Mouse (Mus musculus) megakaryocyte-erythroid progenitor cell, adult 5-6 weeks (primary cell): ENCODE data around the gene Notch1. TPM values are rescaled to one million over a fixed set of nuclear protein-coding genes. Genes with fewer than 3 reads are reported as not detected.
A peak's percentile ranks its signal among the peaks of the same experiment; 100 is the strongest.

Source experiments
- ATAC-seq: replicated peaks from 2 replicates; pipeline ENCODE4 v1.8.0; 2016; ENCODE audit warnings: mild to moderate bottlenecking, inconsistent platforms; ENCODE audit not compliant: severe bottlenecking, poor library complexity, low FRiP score, low TSS enrichment
- total RNA-seq, 2 experiments: library from RNA; stranded (forward) in 1 of 2; stranded (reverse) in 1 of 2; fragments of 200-1000, 215-1000 nt in 1 of 2; fragments of >200 nt in 1 of 2; fragmentation: Nextera tagmentation in 1 of 2; gene quantifications; 2 replicates each; pipeline ENCODE4 v1.2.3; 2014 to 2017

The Notch1 gene
- total RNA-seq, 2 experiments from 2014 or later, result 0.56 to 2.6 TPM

DNA sequence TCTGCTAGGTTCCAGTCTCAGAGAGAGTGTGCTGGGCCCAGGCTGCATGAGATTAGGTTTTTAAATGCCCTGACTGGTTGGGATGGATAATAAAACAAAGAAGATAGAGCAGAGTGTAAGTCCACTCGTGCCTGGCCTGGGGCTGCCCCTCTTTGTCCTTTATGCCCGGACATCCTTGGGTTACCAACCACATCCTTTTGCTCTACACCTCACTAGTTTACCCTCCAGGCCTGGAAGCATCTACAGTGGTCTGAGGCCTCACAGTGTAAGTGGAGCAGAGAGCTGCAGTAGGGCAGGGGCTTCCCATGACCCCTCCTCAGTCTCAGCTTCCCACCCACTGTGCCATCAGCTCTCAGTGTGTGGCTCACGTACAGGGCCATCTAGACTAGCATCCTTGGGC lies 17.7 kb upstream of the Notch1 start:
- ATAC-seq, result no peak

DNA sequence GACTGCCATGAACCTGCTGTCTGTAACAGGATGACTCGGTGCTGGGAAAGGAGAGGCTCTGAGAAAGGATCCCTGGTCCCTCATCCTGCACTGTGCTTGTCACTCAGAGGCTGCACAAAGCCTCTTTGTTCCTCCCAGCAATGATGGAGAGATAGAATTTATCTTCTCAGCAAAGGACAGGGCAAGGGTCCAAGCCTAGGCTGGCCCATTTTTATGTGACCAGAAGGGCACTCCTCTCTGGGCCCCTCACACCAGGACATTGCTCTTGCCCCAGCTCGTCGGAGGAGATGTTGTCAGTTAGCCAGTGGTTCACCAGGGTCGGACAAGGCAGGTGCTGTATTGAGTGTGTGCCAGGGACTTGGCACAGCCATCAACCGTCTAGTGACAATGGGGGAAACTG lies 16.8 kb upstream of the Notch1 start:
- ATAC-seq, result no peak

DNA sequence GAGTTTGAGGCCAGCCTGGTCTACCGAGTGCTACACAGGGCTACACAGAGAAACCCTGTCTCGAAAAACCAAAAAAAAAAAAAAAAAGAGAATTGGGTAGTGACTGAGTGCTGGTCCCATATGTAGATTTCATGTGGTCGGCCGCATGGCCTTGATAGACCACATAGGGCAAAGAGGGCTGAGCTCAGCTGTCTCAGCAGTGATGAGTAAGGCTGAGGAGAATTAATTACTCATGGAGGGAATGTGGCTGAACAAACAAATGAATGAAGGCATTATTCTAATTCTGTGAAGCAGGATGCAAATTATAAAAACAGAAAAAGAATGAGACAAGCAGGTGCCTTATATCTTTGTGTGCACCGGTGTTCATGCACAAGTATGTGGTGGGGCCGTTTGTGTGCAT lies 15.4 kb upstream of the Notch1 start:
- no peak for ATAC-seq

DNA sequence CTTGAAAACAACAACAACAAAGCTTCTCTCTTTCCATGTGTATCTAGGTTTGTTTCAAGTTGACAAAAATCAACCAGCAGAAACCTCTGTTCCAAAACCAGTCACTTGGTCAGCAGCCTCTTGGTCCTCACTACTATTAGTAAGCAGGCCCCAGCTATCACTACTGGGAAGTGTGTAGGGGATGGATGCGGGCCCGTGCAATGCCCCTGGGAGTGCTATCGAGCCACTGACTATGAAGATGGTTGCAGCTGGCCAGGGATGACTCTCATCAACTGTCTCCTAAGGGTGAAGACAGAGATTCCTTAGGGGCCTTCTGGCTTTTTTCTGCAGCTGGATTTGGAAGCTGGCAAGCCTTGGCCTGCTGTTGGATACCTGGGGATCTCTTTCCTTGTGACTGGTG lies 13.4 kb upstream of the Notch1 start:
- no peak for ATAC-seq

DNA sequence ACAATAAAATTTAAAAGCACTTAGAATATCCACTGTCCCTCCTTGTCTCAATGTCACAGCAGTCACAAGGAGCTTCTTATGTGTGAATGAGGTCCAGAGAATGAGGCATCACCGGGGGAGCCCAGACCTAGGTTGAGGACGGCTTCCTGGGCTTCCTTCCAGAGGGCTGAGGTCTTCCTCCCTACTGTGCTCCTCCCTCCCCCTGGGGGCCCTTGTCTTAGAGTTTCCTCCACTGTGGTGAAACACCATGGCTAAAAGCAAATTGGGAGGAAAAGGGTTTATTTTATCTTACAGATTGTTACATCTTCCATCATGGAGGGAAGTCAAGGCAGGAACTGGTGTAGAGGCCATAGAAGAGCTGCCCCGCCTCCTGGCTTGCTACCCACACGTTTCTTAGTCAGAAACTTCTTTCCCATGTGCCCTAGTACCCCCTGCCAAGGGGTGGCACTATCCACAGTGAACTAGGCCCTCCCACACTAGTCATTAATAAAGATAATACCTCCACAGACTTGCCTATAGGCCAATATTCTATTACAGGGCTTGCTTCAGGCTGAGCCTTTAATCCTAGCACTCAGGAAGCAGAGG lies 12.8 kb upstream of the Notch1 start:
- no peak for ATAC-seq

DNA sequence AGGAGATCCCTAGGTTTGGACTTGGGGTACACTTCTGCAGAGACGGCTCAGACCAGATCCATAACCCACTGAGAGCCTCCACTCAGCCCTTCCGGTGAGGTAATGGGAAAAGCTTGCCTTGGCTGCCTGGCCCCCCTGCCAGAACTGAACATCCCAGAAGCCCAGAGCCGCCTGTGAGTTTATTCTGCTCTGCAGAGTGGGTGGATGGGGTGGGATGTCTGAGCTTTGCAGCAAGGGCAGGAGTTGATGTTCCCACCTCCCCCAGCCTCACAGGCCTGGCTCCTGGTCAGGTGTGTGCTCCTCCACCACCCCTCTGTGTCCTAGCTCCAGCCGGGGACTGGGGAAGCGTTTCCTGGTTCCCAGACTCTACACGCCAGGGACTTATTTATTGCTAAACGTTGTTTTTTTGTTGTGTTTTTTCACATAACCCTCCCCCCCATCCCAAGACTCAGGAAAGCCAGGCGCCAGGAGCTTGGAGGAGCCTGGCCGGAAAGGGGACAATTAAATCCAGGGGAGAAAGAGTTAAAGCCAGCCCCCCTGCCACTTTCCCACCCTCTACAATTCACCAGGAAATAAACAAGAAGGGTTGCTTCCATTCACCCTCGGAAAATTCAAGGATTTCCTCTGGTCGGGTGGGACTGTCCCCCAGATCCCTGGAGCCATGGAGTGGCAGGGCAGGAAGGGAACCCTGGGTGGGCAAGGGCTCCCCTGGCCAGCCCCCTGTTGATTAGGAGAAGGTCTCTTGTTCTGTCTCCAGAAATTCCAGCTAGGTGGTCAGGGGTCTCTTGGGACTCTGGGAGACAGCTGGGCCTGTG lies 10.2 kb upstream of the Notch1 start:
- no peak for ATAC-seq

DNA sequence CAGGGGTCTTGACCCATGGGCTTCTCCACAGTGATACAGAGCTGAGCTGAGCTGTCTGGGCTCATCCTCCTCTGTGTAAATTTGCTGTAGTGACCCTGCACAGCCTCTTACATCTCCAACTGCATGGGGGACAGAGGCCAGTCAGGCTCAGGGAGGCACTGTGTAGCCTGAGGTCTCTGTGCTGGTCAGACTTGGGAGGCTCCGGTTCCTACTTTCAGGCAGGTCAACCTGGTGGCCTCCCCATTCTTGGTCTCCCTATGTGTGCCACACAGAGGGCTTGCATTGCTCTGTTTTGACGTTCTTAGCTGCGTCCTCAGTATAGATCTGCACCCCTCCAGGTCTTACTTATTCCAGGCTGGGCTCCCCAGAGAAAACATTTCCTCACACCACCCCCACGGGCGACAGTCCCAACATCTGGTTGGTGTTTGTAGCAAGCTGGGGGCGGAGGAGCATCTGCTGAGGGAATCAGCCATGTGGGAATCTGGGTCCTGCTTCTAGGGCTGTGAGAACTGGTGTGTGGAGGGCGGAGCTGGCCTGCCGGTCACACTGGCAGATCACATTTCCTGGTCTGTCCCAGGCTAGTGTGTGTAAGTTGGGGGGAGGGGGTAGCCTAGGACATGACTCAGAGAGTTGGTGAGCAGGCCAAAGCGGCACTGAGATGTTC lies 9.0 kb upstream of the Notch1 start:
- ATAC-seq, result no peak

DNA sequence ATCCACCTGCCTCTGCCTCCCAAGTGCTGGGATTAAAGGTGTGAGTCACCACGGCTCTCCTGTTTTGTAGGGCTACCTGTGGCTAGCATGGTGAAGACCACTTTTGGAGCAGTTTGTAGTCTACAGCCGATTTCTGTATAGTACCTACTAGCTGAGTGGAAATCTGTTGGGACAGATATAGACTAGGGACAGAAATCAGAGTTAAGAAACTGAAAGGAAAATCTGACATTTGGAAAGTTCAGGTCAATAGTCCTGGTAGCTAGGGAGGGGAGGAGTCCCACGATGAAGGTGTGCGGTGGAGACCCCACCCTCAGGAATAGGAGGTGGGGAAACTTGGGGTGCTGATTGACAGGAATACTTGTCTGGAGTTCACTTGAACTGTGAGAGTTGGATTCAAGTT lies 5.9 kb upstream of the Notch1 start:
- no peak for ATAC-seq

DNA sequence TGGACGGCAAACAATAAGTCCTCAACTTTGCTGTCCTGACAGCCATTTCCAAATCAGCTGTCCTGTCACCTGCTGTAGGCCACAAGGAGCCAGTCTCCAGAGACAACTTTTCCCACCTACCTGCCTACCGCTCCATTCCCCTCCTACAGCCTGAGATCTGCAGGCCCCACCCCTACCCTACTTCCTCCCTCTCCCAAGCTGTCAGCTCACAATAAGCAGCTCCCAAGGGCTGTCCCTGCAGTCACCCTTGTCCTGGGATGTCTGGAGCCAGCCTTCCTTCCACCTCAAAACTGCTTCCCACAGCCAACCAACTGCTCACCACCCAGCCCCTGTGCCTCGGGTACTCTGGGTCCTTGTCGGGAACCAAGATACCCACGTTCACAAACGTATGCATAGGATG lies 3.3 kb upstream of the Notch1 start:
- ATAC-seq, result no peak

DNA sequence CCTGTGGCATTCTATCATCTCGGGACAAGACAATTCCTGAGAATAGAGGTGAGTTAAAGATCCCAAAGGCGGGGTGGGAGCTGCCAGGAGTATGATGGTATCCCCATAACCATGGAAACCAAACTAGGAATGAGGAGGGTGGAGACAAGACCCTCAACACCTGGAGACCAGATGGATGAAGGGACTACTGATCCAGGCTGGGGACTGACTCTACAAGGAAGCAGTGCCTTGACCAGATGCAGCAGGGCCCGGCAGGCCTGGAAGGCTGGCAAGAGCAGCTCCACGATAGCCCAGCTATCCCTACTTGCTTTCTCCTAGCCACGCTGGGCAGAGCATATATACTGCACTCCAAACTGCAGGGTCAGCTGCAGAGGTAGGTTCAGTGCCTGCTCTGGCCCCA lies 524 bp upstream of the Notch1 start:
- no peak for ATAC-seq

DNA sequence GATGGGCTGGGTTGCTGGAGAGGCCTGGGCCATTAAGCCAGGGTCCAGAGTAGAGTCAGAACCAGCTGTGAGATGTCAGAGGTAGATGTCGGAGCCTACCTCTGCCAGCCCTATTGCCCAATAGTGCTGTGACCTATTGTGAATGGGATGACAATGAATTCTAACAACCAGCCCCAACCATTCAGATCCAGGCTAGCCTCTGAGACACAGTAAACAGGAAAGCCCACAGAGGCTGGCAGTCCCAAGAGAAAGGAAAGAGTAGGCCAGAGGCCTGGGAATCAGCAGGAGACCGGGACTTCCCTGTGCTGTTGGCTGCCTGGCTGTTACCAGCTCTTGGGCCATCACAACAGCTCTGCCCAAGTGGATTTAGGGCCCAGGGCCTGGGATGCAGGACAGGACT lies 1.1 kb downstream of the Notch1 start:
- ATAC-seq, result no peak

DNA sequence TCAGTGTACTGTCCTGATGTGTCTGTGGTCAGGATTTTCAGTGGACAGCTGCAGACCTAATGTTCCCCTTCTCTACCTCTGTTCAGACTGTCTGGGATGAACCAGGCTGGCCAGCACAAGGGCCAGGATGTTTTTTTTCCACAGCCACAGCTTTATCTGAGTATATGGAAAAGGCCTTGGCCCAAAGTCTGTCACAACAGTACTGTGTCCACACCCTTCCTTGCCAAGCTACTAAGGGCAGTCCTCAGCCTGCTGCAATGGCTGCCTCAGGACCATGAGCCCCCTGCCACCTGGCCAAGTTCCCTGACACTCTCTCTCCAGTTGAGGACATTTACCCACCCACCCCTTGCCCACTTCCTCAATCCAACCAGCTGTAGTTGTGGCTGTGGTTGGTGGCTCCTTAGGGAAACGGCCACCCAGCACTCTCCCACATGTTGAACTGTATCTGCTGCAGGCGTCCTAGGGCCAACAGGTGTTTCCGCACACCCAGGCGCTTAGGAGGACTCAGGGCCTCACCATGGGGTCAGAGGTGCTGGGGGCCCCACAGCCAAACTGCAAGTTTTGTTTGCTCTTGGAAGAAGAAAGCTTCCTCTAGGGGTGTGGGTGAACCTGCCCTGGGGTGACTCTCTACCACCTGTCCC lies 3.2 kb downstream of the Notch1 start:
- no peak for ATAC-seq

DNA sequence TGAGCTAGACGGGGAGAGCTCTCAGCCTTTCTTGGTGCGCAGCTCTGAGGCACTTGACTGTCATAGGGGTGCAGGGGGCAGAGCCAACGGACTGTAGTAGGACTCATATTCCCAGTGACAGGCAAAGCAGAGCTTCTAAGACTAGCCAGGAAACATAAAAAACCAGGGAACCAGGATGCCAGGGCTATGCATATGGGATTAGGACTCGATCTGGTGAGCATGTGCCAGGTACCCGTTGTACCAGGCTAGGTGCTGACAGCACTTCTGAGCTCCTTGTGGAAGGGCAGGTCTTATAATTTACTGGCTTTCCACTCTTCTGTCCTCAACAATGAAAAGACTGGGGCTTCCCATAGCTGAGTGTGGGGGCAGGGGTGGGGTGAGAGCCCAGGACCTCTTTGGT lies 7.8 kb downstream of the Notch1 start:
- no peak for ATAC-seq

DNA sequence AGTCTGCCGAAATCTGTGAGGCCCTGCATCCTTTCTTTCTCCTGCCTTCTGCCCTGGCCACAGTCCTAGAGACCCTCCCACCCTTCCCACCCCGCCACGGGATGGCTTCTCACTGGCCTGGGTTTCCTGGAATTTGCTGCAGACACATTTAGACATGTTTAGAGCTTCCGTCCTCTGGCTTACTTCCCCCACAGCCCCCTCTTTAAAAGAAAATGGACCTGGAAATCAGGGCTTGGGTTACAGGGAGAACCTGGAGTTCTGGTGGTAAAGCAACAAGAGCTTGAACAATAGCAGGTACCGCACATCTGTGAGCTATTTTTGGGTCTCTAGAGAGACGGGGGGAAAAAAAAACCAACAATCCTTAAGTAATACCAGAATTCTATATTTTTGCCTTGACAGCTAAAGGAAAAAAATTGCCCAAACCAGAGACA lies 8.5 kb downstream of the Notch1 start:
- ATAC-seq, result no peak

DNA sequence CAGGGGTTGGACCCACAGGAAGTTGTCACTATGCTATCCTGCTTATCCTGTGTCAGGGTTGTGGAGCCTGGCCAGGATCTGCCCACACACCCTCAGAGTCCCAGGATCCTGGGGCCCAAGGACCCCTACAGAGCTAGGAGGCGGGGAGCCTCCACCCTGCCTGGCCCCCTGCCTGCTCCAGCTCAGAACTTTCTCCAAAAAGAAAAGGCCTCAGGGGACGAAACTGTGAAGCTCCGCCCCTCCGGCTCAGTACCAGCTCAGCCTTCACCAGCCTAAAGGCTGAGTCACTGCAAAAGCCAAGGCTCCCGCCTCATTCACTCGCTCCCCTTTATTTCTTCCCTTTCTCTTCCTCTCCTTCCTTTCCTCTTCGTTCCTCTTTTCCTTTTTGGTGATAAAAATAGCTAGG lies 9.0 kb downstream of the Notch1 start:
- ATAC-seq, result peak; percentile 34; the same call in 1 of the 2 replicates

DNA sequence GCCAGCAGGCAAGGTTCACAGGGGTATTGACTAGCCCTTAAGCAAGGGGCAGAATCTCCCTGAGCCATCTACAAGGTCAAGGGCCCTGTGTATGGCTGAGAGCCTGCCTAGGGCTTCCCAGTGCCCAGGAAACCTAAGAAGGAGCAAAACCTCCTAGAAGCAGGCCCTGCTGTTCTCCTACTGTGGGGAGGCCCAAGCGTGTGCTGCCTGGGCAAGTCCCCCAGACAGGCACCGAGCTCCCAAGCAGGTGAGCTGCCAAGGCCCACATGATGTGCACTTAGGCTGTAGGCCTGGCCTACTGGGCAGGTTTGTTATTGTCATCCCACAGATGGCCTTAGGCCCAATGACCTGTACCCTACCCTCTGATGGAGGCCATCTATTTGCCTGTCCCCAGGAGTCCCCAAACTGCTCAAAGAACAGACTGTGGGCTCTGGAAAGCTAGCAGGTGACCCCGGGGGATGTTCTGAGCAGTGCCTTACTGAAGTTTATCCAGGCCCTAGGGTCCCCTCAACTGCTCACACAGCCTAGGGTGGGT lies 9.7 kb downstream of the Notch1 start:
- no peak for ATAC-seq

DNA sequence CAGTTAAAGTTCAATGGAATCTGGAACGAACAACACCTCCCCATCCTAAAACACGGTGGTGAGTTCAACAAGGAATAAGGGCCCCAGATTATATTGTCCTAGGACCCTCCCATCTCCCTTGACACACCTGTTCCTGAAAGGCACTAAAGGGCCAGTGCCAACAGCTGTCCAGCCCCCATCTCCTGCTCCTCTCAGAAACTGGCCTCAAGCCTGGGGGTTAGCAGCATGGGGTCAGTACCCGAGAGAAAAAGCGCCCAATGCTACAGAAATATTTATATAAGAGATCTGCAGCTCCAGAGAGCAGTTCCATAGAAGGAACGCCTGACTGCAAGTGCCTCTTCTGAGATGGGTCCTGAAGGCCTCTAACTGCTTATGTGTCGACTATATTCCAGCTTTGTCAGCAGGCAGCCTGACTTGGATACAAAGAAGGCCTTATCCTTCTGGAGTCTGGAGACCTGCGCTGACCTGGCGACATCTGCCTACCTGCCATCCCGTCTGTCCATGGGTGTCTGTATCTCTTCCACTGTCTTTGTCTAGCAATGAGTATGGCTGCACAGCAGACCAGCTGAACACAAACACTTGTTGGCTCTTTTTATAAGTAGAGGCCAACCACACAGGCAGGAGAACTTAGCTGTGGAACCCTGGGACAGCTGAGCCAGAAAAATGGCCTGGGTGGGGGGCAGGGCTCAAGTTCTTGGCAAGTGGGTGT lies 11.5 kb downstream of the Notch1 start:
- no peak for ATAC-seq

DNA sequence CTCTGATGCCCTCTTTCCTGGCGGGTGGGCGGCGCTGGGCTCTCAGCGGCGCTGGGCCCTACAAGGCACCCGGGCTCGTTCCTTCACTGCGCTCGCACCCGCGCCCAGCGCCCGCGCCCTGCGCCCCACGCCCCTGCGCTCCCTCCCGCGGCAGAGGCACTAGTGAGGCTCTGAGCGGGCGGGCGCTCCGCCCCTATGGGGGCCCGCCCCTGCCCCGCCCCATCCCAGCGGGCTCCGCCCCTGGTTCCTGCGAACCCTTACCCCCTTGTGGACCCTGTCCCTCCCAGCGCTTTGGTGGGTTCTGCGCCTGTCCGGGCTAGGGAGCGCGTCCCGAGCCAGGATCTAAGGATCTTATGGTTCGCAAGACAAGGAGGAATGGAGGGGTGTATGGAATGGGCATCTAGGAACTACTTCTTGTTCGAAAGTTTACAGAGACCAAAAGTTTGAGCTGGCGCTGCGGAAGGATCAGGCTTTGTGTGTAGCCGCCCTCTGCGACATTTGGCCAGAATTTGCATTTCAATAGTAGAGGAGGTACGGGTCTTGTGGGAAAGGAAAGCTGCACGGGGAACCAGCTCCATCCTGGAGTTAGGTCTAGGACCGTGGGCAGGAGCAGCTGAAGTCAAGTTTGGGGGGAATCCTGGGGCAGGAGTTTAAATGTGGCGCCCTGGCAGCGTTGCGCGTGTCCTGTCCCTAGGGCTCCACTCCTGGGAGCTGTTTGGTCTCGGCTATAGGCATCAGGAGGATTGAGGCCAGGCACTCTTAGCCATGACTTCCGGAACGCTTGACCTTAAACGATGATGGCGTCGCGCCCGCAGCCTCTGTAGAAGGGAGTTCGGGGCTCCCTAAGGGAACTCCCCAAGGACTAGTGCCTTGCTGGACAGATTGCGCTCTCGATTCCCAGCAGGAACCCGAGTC lies 12.5 kb downstream of the Notch1 start:
- peak; percentile 62 for ATAC-seq
